Mouse (Mus musculus): Measurements from ENCODE around the gene Ctse. TPM values are rescaled to one million over a fixed set of nuclear protein-coding genes. Genes with fewer than 3 reads are reported as not detected.
"Not testable (repeated sequence)": the region's sequence is repeated elsewhere in the genome, so short reads cannot be mapped to it uniquely, and the experiment has no call there.

Ctse gene
- total RNA-seq (2021): under 1 TPM in 1 of 2 experiments, not detected in 1; 0.19 TPM
- long read RNA-seq, experiment 1: 0 reads
- long read RNA-seq, experiment 2: 0 reads

DNA sequence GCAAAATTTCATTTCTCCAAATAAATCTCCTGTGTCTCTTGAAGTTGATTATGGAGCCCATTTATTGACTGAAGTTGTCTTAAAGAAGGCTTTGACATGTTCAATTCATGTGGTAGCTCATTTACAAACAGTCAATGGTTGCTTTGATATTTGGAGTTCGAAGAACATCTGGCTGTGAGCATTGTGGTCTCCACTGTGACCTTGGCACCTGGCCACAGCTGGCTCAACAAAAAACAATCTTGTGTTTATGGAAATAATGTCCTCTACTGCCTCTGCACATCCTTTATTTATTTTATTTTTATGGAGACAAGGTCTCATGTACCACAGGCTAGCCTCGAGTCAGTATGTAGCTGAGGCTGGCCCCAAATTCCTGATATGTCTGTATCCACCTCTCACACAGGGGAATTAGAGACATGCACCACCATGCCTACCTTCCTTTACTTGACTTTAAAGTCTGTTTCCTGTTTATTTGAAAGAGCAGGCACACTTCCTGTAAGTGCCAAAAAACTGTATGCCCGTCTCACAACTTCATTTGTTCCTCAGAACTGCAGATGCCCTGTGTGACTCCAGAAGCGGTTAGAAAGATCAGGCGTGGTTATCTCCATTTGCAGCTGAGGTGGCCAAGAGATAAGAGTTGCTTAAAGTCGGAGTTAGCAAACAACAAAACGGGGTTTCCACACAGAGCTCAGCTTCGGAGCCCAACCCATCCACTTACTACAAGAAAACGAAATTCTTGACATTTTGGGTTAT is at the start of gene Ctse:
Gene Ctse (plus strand): TSS at position 516 of the 750 bp plus-strand sequence.
- no peak for DNase-seq

DNA sequence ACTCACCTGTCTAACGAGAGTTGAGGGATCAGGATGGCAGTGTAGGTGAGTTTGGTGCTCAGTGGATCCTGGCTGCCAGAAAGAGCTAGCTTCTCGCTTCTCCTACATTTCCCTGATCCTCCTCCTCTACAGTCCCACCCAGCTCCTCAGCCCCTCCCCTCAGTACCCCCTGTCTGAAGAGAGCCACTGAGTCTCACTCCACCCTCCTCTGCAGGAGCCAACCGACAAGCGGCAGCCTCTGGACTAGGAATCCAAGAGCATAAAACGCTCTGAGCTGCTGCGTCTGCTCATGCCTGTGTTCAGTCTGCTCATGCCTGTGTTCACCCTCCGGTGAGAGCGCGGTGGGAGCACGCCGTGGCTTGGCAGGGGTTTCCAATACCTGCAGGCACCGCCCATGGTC is 39.2 kb upstream of the Ctse start, which contains the start of gene Avpr1b:
Gene Avpr1b (plus strand): TSS at position 335 of the 400 bp plus-strand sequence.
- DNase-seq: no peak

- no peak for DNase-seq
These were observed 37.8 kb upstream of the Ctse start for GRCm38 (mm10) chr1:131600314-131600713.

- DNase-seq: no peak
These were observed 31.4 kb upstream of the Ctse start for GRCm38 (mm10) chr1:131606719-131607118.

DNA sequence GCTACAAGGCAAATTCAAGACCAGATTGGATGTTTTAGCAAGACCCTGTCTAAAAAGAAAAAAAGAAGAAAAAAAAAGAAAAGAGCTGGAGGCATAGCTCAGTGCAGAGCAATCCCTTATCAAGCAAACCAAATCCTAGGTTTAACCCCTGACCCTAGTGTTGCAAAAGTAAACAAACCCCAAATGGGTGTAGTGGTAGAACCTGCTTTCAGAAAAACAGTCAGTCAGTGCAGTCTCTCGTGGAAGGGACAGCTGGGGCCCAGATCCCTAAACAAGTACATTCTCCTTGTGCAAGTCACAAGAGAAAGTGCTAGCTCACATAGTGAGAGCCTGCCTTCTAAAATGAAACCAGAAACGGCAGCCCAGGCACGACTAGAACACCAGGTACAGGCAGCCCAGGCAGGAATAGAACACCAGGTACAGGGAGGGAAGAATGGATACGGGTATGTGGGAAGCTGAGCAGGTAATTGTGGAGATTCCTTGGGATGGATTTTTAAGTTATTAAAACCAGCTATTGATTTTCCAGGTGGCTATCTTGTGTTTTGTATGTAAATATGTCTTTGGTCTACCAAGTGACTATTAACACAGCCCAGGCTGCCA is 25.4 kb upstream of the Ctse start:
- DNase-seq: no peak

DNA sequence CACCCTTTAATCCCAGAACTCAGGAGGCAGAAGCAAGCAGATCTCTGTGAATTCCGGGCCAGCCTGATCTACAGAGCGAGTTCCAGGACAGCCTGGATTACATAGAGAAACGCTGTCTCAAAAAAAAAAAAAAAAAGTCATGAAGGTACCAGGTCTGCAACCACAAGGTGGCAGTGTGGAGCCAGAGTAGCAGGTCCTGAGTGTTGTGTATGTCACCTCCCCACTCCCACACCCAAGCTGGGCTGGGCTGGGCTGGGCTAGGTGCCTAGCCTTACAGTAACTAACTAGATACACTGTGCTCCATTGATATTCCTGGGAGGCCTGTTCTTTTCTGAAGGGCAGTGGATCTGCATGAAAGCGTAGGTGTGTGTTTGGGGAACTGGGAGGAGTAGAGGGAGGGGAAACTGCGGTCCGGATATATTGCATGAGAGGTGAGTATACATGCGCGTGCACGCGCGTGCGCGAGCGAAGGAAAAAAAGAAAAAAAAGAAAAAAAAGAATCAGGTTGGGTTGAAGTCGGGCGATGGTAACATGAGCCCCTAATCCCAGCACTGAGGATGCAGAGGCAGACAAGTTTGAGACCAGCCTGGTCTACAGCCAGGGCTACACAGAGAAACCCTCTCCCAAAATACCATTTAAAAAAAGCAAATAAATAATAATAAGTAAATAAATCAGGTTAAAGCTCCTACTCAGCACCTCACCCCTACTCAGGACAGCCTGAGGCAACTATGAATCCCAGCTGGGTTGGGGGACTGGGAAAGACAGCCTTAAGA is 24.6 kb upstream of the Ctse start:
- peak; percentile 41 for DNase-seq

GRCm38 (mm10) chr1:131614641-131615040 is 23.5 kb upstream of the Ctse start:
- DNase-seq: no peak

- no peak for DNase-seq
These were observed 22.0 kb upstream of the Ctse start for GRCm38 (mm10) chr1:131616131-131616530.

DNA sequence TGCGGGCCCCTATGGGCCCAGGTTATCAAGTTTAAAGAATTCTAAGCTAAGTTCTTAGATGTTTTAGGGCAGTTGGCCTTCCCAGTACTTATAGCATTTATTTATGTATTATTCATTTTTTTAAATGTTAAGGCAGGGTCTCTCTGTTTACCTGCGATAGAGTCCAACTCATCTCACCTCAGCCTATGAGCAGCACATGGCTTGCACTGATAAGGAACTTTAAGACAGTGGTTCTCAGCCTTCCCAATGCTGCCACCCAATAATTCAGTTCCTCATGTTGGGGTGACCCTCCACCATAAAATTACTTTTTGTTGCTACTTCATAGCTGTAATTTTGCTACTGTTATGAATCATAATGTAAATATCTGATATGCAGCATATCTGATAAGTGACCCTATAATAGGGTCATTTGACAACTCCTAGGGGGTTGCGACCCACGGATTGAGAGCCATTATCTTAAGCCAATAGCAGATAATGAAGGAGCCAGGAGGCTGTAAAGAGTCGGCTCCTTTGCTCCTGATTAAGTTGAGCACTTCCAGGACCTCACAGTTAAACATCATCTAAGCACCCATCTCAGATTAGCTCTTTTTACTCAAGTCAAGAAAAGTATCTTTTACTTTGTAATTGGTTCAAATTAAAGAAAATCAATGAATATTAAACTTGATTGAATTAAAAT is 21.4 kb upstream of the Ctse start:
- DNase-seq: no peak

GRCm38 (mm10) chr1:131618576-131618975 is 19.5 kb upstream of the Ctse start:
- no peak for DNase-seq

DNA sequence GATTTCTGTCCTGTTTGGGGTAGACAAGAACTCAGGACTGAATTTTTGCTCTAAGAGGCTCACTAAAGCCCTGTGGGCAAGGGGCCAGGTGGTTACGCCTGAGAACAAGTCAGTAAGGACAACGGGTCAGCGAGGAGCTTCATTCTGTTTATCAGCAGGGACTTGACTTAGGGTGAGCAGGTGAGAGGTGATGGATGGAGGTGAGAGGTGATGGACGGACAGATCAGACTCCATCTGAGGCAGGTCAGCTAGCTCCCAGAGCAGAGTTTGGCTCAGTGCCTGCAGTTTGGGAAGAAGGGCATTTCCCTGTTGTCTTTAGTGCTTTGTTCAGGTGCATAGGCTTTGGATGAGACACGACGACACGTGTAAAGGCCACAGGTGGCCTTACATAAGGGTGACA is 18.8 kb upstream of the Ctse start:
- no peak for DNase-seq

- DNase-seq: no peak
These were observed 14.5 kb upstream of the Ctse start for GRCm38 (mm10) chr1:131623644-131624043.

DNA sequence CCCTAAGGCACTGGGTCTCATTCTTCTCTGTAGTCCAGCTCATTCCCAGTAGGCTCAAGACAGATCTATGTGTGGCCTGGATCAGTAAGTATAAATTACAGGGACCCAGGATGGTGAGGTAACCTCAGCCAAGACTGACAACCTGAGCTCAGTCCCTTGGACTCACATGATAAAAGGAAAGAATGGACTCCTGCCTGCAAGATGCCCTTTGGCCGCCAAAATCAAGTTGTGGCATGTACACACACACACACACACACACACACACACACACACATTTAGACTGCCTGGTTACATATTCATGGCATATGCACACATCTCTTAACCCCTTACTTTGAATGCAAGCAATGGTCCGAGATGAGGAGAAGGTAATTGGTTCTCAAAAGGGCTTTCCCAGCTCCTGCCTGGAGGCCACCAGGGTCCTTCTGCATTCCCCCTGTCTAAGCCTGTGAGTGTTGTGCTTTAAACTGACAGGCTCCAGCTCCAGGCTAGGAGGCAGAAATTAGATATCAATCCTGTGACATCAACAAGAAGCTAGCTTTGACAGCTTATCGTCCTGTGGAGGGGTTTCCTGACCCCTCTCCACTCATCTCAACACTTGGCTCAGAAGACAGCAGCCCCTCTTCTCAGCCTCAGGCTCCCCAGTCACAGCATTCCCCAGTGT is 13.8 kb upstream of the Ctse start:
- no peak for DNase-seq

GRCm38 (mm10) chr1:131626200-131626599 is 11.9 kb upstream of the Ctse start:
- no peak for DNase-seq

DNA sequence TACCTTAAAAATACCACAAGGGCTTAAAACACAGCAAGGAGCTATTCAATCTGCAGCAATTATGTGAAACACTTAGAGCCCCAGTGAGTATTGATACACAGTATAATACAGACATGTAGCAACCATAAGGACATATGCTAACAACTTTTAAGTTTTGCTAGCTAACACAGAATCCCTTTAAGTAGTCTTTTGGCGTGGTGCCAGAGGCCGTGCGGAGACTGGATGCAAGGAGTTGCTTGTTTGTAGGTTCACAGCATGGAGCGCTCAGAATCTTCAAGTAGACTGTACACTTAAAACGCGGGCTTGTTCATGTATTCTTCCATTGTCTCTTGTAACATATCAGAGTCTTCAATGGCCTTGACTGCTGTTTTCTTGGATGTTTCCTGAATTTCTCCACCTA is 5.9 kb upstream of the Ctse start:
- DNase-seq: not testable (repeated sequence)

- DNase-seq: no peak
These were observed 3.6 kb upstream of the Ctse start for GRCm38 (mm10) chr1:131634495-131634894.

- no peak for DNase-seq
These were observed 675 bp downstream of the Ctse start for GRCm38 (mm10) chr1:131638541-131639421.

DNA sequence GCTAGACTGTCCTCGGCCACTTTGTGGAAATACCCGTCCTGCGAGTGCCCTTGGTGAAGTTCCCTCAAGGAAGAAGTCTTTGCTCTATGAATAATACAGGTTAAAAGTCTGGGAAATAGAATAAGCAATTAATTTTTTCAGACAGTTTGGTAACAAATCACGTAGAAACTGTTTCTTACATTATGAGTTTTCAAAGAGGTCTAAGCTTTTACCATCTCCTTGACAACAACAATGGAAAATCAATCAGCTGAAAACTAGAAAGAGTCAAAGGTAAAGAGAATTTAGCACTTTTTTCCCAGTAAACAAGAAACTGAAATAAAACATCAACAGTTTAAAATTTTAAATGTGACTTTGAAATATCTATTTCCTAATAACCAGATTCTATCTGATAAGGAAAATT is 2.0 kb downstream of the Ctse start:
- DNase-seq: no peak

DNA sequence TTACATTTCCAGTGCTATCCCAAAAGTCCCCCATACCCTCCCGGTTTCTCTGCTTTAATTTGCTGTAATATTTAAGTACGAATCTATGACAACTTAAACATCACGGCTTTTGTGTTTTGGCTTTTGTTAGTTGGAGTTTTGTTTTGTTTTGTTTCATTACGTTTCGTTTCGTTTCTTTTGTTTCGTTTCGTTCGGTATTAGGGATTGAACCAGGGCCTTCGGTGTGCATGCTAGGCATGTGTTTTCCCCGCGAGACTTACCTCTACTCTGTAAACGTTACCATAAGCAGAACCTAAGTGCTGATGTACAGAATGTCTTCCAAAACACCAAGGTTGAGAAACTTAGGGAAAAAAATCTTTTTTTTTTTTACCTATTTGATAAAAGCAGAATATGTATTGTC is 3.5 kb downstream of the Ctse start:
- no peak for DNase-seq

- no peak for DNase-seq
These were observed 4.1 kb downstream of the Ctse start for GRCm38 (mm10) chr1:131642251-131642650.

All from gastrocnemius, postnatal 25 days (tissue).